Mouse (Mus musculus) neural tube, embryonic 14.5 days (tissue): Measurements from ENCODE around the gene Adcyap1r1. TPM values are rescaled to one million over a fixed set of nuclear protein-coding genes. Genes with fewer than 3 reads are reported as not detected.
A peak's percentile ranks its signal among the peaks of the same experiment; 100 is the strongest.

Experiments
- ATAC-seq: fragments of 200-750 bp; cut with Nextera tagmentation; 2 replicates; pipeline ENCODE4 v1.8.0; 2017; ENCODE audit warnings: low read depth, mild to moderate bottlenecking, moderate TSS enrichment, moderate library complexity
- H3K27ac ChIP-seq: fragments of 300-500 bp; sonication (generic); 2 replicates; pipeline ENCODE4 v1.5.1; 2014; ENCODE audit warnings: low read depth, mild to moderate bottlenecking, control low read depth, low read length, moderate library complexity, mixed read lengths
- H3K27me3 ChIP-seq: fragments of 300-500 bp; sonication (generic); 2 replicates; pipeline ENCODE4 v1.6.1; 2014; ENCODE audit warnings: low read length; ENCODE audit not compliant: control insufficient read depth, insufficient read depth
- H3K36me3 ChIP-seq: fragments of 300-500 bp; sonication (generic); 2 replicates; pipeline ENCODE4 v1.6.1; 2014; ENCODE audit warnings: low read length, mixed read lengths; ENCODE audit not compliant: control insufficient read depth, insufficient read depth
- H3K4me1 ChIP-seq: fragments of 300-500 bp; sonication (generic); 2 replicates; pipeline ENCODE4 v1.6.1; 2014; ENCODE audit warnings: low read length; ENCODE audit not compliant: control insufficient read depth, insufficient read depth
- H3K4me2 ChIP-seq: fragments of 300-500 bp; sonication (generic); 2 replicates; pipeline ENCODE4 v1.6.1; 2014; ENCODE audit warnings: mild to moderate bottlenecking, low read depth, low read length, control low read depth
- H3K4me3 ChIP-seq: fragments of 300-500 bp; sonication (generic); 2 replicates; pipeline ENCODE4 v1.5.1; 2014; ENCODE audit warnings: low read depth, low read length, control low read depth, mixed read lengths
- H3K9ac ChIP-seq: fragments of 300-500 bp; sonication (generic); replicated peaks from 2 replicates; pipeline ENCODE4 v1.6.1; 2014; ENCODE audit warnings: low read depth, mild to moderate bottlenecking, control low read depth, low read length, mixed read lengths
- H3K9me3 ChIP-seq: fragments of 300-500 bp; sonication (generic); 2 replicates; pipeline ENCODE4 v1.6.1; 2016; ENCODE audit warnings: low read length; ENCODE audit not compliant: control insufficient read depth
- WGBS: fragments of 180-500 bp; shearing (Covaris S2); extraction: QIAGEN DNeasy Blood & Tissue Kit; methylation state at CpG from one replicate; pipeline ENCODE4 v1.1.7; 2014; 5-methylcytosine and 5-hydroxymethylcytosine counted together
- polyA plus RNA-seq: library from polyadenylated mRNA; unstranded; fragments of >200 nt; fragmentation: Nextera tagmentation; extraction: Ambion mirVana; gene quantifications from 2 replicates; pipeline ENCODE4 v1.2.1, GENCODE M21; 2014

The Adcyap1r1 gene
- polyA plus RNA-seq, 1 experiment from 2014 or later = 70.7 TPM

- no peak overlapping the region for H3K4me3 ChIP-seq
- no peaks in the 10 kb centered on the region for H3K9me3 ChIP-seq
- H3K27ac ChIP-seq = no peak overlapping the region
- H3K27me3 ChIP-seq = no peaks in the 10 kb centered on the region
- no peak for ATAC-seq
- H3K4me2 ChIP-seq = no peak overlapping the region
- H3K36me3 ChIP-seq = peaks cover 13% of the 10 kb centered on the region
- no peak overlapping the region for H3K9ac ChIP-seq
- 80% methylated on average over 20 of the region's 20 CpGs for WGBS
- peaks cover 5% of the 10 kb centered on the region; the same call in 1 of the 2 replicates for H3K4me1 ChIP-seq
Observed at GRCm38 (mm10) chr6:55459545-55460397, 8.0 kb downstream of the Adcyap1r1 start.

DNA sequence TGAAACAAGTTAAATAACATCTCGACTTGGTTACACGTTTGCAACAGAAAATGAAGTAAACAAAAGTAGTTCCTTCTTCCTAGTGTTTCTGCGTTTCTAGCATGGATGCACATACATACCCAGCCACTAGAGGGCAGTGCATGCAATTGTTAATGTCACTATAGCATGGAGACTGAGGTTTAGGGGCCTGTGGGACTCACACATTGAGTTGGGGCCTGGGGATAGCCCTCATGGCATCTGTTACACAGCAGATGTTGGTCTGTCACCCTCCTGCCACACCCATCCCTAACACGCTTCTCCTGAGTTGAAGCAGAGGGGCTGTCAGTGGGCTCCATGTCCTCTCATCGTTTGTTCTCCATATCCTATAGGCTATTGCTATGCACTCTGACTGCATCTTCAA is 9.4 kb downstream of the Adcyap1r1 start:
- Histone ChIP-seq H3K36me3 (peaks cover 13% of the 10 kb centered on the region), H3K4me3 (no peak overlapping the region), H3K9me3 (no peaks in the 10 kb centered on the region), H3K4me2 (no peak overlapping the region), H3K4me1 (peaks cover 7% of the 10 kb centered on the region; the same call in 1 of the 2 replicates), H3K9ac (no peak overlapping the region), H3K27me3 (no peaks in the 10 kb centered on the region), H3K27ac (no peak overlapping the region)
- WGBS = 70% methylated on average over 5 of the region's 5 CpGs
- ATAC-seq = no peak

- Histone ChIP-seq H3K36me3 (peaks cover 13% of the 10 kb centered on the region), H3K9me3 (no peaks in the 10 kb centered on the region), H3K4me1 (peaks cover 4% of the 10 kb centered on the region; the same call in 1 of the 2 replicates), H3K27me3 (no peaks in the 10 kb centered on the region), H3K27ac (no peak overlapping the region), H3K9ac (no peak overlapping the region), H3K4me3 (no peak overlapping the region), H3K4me2 (no peak overlapping the region)
- ATAC-seq = no peak
- 57% methylated on average over 2 of the region's 2 CpGs for WGBS
Observed at GRCm38 (mm10) chr6:55461678-55462077, 9.9 kb downstream of the Adcyap1r1 start.

DNA sequence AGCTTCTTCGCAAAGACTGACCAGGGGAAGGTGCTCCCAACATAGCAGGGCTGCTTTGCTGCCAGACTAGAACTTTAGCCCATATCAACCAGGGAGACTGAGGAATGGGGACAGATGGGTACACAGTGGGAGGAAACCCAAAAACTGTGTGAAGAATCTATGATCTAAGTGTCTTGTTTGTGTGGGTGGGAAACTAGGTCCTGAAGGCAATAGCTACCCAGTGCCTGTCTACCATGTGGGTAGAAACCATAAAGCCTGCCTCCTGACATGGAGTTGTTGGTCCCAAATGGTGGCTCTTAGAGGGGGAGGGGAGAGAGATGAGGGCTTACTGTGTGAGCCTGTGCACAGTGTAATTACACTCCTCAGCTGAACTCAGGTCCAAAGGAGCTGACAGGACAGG is 10.6 kb downstream of the Adcyap1r1 start:
- ATAC-seq = no peak
- no peak overlapping the region for H3K9ac ChIP-seq
- 0 out of 2 replicates have a peak, but pooled peaks cover 2% of the 10 kb centered on the region for H3K4me1 ChIP-seq
- no peak overlapping the region for H3K27ac ChIP-seq
- 92% methylated on average over 1 of the region's 1 CpGs for WGBS
- no peak overlapping the region for H3K4me3 ChIP-seq
- H3K4me2 ChIP-seq = no peak overlapping the region
- no peaks in the 10 kb centered on the region for H3K9me3 ChIP-seq
- no peaks in the 10 kb centered on the region for H3K27me3 ChIP-seq
- peaks cover 13% of the 10 kb centered on the region for H3K36me3 ChIP-seq

- Histone ChIP-seq H3K27ac (no peak overlapping the region), H3K9me3 (no peaks in the 10 kb centered on the region), H3K4me2 (no peak overlapping the region), H3K4me1 (0 out of 2 replicates have a peak, but pooled peaks cover 2% of the 10 kb centered on the region), H3K36me3 (peaks cover 13% of the 10 kb centered on the region), H3K27me3 (no peaks in the 10 kb centered on the region), H3K4me3 (no peak overlapping the region), H3K9ac (no peak overlapping the region)
- ATAC-seq = no peak
- WGBS = 81% methylated on average over 7 of the region's 7 CpGs
Observed at GRCm38 (mm10) chr6:55463966-55464365, 12.2 kb downstream of the Adcyap1r1 start.

GRCm38 (mm10) chr6:55465311-55465710 is 13.5 kb downstream of the Adcyap1r1 start:
- peaks cover 16% of the 10 kb centered on the region for H3K36me3 ChIP-seq

DNA sequence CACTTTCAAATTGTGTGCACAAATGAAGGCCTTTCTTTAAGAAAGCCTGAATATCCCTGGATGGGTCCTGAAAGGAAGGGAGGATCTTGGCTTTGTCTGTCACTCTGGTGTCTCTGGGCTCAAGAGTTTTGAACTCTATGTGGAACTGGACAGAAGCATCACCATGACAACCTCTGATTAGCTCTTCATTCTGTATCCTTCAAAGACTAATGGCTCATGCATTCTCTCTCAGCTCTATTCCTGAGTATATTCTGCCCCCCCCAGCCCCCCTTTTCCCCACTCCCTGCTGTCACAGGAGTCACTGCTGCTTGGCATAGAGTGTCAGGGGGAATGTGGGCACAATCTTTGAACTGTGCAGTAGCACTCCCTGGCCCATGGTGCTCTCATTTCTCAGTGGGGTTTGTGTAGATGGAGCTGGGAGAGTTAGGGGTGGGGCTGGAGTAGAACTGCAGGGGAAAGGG is 14.6 kb downstream of the Adcyap1r1 start:
- Histone ChIP-seq H3K4me2 (no peak overlapping the region), H3K27ac (no peak overlapping the region), H3K36me3 (peaks cover 13% of the 10 kb centered on the region), H3K9ac (no peak overlapping the region), H3K4me1 (0 out of 2 replicates have a peak, but pooled peaks cover 2% of the 10 kb centered on the region), H3K27me3 (no peaks in the 10 kb centered on the region), H3K9me3 (no peaks in the 10 kb centered on the region), H3K4me3 (no peak overlapping the region)
- peak; percentile 47; the same call in 1 of the 2 replicates for ATAC-seq

More at GRCm38 (mm10) chr6:55465311-55465710, 13.5 kb downstream of the Adcyap1r1 start:
- 79% methylated on average over 4 of the region's 4 CpGs for WGBS
- H3K9me3 ChIP-seq = no peaks in the 10 kb centered on the region
- 0 out of 2 replicates have a peak, but pooled peaks cover 2% of the 10 kb centered on the region for H3K4me1 ChIP-seq
- no peak for ATAC-seq
- no peak overlapping the region for H3K27ac ChIP-seq
- H3K9ac ChIP-seq = no peak overlapping the region
- no peak overlapping the region for H3K4me3 ChIP-seq
- H3K27me3 ChIP-seq = no peaks in the 10 kb centered on the region
- no peak overlapping the region for H3K4me2 ChIP-seq

DNA sequence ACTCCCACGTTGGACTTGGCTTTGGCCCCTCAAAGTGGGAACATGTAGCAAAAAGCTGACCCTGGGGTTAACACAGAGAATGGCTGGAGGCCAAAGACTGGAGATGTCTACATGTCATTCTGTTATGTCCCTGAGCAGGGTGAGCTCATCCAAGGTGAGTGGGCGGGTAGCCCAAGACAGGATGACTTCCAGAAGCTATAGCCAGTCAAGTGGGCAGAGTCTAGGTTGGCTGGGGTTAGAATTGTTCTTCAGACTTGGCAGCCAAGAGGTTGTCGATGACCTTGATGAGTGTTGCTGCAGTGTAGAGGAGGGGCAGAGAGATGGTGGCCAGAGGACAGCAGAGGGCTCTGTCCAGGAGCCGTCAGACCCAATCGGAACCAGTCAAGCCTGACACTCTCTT is 18.9 kb downstream of the Adcyap1r1 start:
- no peak overlapping the region for H3K9ac ChIP-seq
- peaks cover 10% of the 10 kb centered on the region; the same call in 1 of the 2 replicates for H3K4me1 ChIP-seq
- 89% methylated on average over 5 of the region's 5 CpGs for WGBS
- no peak overlapping the region for H3K27ac ChIP-seq
- no peaks in the 10 kb centered on the region for H3K27me3 ChIP-seq
- no peak overlapping the region for H3K4me2 ChIP-seq
- H3K9me3 ChIP-seq = no peaks in the 10 kb centered on the region
- no peak for ATAC-seq
- peaks cover 20% of the 10 kb centered on the region for H3K36me3 ChIP-seq
- H3K4me3 ChIP-seq = no peak overlapping the region

DNA sequence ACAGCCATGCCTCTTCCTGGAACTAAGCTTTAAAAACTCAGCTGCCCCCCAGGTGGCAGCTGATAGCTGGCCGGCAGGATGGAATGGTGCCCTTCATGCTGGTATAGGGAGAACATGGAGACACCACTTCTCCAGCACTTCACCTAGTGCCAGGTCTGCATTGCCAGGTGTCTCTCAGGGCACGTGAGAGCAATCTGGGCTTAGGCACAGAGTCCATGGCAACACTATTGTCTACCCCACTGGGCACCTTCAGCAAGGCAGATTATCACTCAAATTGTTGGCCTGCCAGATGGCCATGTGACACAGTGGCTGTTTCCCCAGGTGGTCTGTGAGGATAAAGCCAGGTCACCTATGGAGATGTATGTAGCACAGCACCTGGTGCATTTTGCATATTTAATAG is 20.6 kb downstream of the Adcyap1r1 start:
- no peak overlapping the region for H3K9ac ChIP-seq
- no peaks in the 10 kb centered on the region for H3K9me3 ChIP-seq
- 90% methylated on average over 2 of the region's 2 CpGs for WGBS
- no peak overlapping the region for H3K27ac ChIP-seq
- no peaks in the 10 kb centered on the region for H3K27me3 ChIP-seq
- no peak overlapping the region for H3K4me2 ChIP-seq
- peaks cover 8% of the 10 kb centered on the region; the same call in 1 of the 2 replicates for H3K4me1 ChIP-seq
- no peak overlapping the region for H3K4me3 ChIP-seq
- H3K36me3 ChIP-seq = peaks cover 20% of the 10 kb centered on the region
- ATAC-seq = no peak
